Mouse (Mus musculus) liver, postnatal 0 days (tissue): ENCODE measurements at regions not wholly inside any gene's neighbourhood (a gene's known extent, or its start where the extent isn't known, plus 50 kb on each side); places are given as distances from the start of the nearest gene placed in this dataset.

Experiments
- ATAC-seq: fragments of 200-750 bp; cut with Nextera tagmentation; 2 replicates; pipeline ENCODE4 v1.8.0; 2017; ENCODE audit warnings: mild to moderate bottlenecking, moderate library complexity
- DNase-seq: peaks from one replicate; pipeline ENCODE4 v3.0.0-alpha.2; 2016
- H3K27ac ChIP-seq: fragments of 300-500 bp; sonication (generic); 2 replicates; pipeline ENCODE4 v1.5.1; 2014; ENCODE audit warnings: antibody characterized with exemption, moderate library complexity, mild to moderate bottlenecking, low read depth
- H3K27me3 ChIP-seq: fragments of 300-500 bp; sonication (generic); 2 replicates; pipeline ENCODE4 v1.6.1; 2014; ENCODE audit warnings: low read length, control low read depth, mixed read lengths; ENCODE audit not compliant: insufficient read depth
- H3K36me3 ChIP-seq: fragments of 300-500 bp; sonication (generic); replicated peaks from 2 replicates; pipeline ENCODE4 v1.6.1; 2014; ENCODE audit warnings: mild to moderate bottlenecking, control low read depth, low read length, moderate library complexity, mixed read lengths; ENCODE audit not compliant: insufficient read depth
- H3K4me1 ChIP-seq: fragments of 300-500 bp; sonication (generic); 2 replicates; pipeline ENCODE4 v1.6.1; 2014; ENCODE audit warnings: antibody characterized with exemption, mild to moderate bottlenecking, control low read depth; ENCODE audit not compliant: insufficient read depth
- H3K4me2 ChIP-seq: fragments of 300-500 bp; sonication (generic); 2 replicates; pipeline ENCODE4 v1.6.1; 2014; ENCODE audit warnings: low read depth, mild to moderate bottlenecking, low read length, moderate library complexity, mixed read lengths
- H3K4me3 ChIP-seq: fragments of 300-500 bp; sonication (generic); 2 replicates; pipeline ENCODE4 v1.5.1; 2014; ENCODE audit warnings: low read depth, low read length
- H3K9ac ChIP-seq: fragments of 300-500 bp; sonication (generic); replicated peaks from 2 replicates; pipeline ENCODE4 v1.6.1; 2014; ENCODE audit warnings: mild to moderate bottlenecking, moderate library complexity
- H3K9me3 ChIP-seq: fragments of 300-500 bp; sonication (generic); 2 replicates; pipeline ENCODE4 v1.6.1; 2016; ENCODE audit warnings: mild to moderate bottlenecking, control low read depth, low read length, mixed read lengths
- CTCF ChIP-seq: sonication (generic); IDR thresholded peaks from 2 replicates; pipeline ENCODE4 v1.5.1; 2016; ENCODE audit warnings: antibody characterized with exemption, low read depth
- EP300 ChIP-seq: IDR thresholded peaks from 2 replicates; pipeline ENCODE4 v1.6.1; 2016; ENCODE audit warnings: antibody characterized with exemption, low read depth, mild to moderate bottlenecking
- WGBS: fragments of 180-500 bp; shearing (Covaris S2); extraction: QIAGEN DNeasy Blood & Tissue Kit; methylation state at CpG from one replicate; pipeline ENCODE4 v1.1.7; 2014; ENCODE audit not compliant: insufficient replicate concordance; 5-methylcytosine and 5-hydroxymethylcytosine counted together

- Histone ChIP-seq H3K4me2 (no peak overlapping the region), H3K4me3 (no peak overlapping the region), H3K27me3 (no peaks in the 10 kb centered on the region), H3K9ac (no peak overlapping the region), H3K9me3 (peaks cover 3% of the 10 kb centered on the region; the same call in 1 of the 2 replicates), H3K27ac (no peak overlapping the region), H3K36me3 (no peaks in the 10 kb centered on the region), H3K4me1 (no peaks in the 10 kb centered on the region)
- DNase-seq, result no peak
- ATAC-seq, result no peak
- TF ChIP-seq CTCF (no peak), EP300 (no peak)
- 69% methylated on average over 5 of the region's 5 CpGs for WGBS
Observed at GRCm38 (mm10) chr4:82234443-82234842, 471.1 kb downstream of the Nfib start.

GRCm38 (mm10) chr4:82226197-82227119 lies 479.1 kb downstream of the Nfib start:
- 55% methylated on average over 6 of the region's 6 CpGs for WGBS
- ATAC-seq (no peak), DNase-seq (no peak)
- TF ChIP-seq EP300 (no peak), CTCF (no peak)
- no peaks in the 10 kb centered on the region for H3K27me3 ChIP-seq
- H3K4me2 ChIP-seq, result no peak overlapping the region
- H3K4me3 ChIP-seq, result no peak overlapping the region
- H3K9ac ChIP-seq, result no peak overlapping the region
- H3K36me3 ChIP-seq, result no peaks in the 10 kb centered on the region
- H3K9me3 ChIP-seq, result no peaks in the 10 kb centered on the region
- H3K4me1 ChIP-seq, result no peaks in the 10 kb centered on the region
- H3K27ac ChIP-seq, result no peak overlapping the region

DNA sequence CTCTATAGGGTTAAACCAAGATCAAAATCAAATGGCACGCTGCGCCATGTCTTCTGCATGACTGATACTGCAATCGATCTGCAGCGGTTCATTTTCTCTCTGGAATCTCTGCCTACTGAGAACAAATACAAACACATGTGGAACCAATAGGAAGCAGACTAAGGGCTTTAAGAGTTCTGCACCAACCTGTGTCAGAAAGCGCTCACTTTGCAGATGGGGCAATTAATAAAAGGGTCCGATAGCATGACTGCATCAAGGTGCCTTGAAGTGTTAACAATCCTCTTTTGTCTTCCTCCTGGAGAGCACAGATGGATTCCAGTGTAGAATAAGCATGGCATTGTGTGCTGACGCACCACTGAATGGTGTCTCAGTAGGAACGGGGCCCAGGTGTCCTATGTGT lies 484.8 kb downstream of the Nfib start:
- no peaks in the 10 kb centered on the region for H3K36me3 ChIP-seq
- H3K27ac ChIP-seq, result no peak overlapping the region
- H3K4me3 ChIP-seq, result no peak overlapping the region
- ATAC-seq (no peak), DNase-seq (no peak)
- no peak overlapping the region for H3K4me2 ChIP-seq
- no peak for TF ChIP-seq CTCF
- H3K9ac ChIP-seq, result no peak overlapping the region
- 91% methylated on average over 8 of the region's 8 CpGs for WGBS
- H3K27me3 ChIP-seq, result no peaks in the 10 kb centered on the region
- H3K4me1 ChIP-seq, result no peaks in the 10 kb centered on the region
- H3K9me3 ChIP-seq, result no peaks in the 10 kb centered on the region

- H3K4me1 ChIP-seq, result no peaks in the 10 kb centered on the region
- no peak overlapping the region for H3K9ac ChIP-seq
- DNase-seq (no peak), ATAC-seq (no peak)
- no peaks in the 10 kb centered on the region for H3K36me3 ChIP-seq
- H3K27ac ChIP-seq, result no peak overlapping the region
- TF ChIP-seq CTCF (no peak), EP300 (no peak)
- H3K9me3 ChIP-seq, result no peaks in the 10 kb centered on the region
- 79% methylated on average over 7 of the region's 7 CpGs for WGBS
- no peak overlapping the region for H3K4me3 ChIP-seq
- H3K4me2 ChIP-seq, result no peak overlapping the region
- H3K27me3 ChIP-seq, result no peaks in the 10 kb centered on the region
Observed at GRCm38 (mm10) chr4:82220120-82220714, 485.3 kb downstream of the Nfib start.

DNA sequence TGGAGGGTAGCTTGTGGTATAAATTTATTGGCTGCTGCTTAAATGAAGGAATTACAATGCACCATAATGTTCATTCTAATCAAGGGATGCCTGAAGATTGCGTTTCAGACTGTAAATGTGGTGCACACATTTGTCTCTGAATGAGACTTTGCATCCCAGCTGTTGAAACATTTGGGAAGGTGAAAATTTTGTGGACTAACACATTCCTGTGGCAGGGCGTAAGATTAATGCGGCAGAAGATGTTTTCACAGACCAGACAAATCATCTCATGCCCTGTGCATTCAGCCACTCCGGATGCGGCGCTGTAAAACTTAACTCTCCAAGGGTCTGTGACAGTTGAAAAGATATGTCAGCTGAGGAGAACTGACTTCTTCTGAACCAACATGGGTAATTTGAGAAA lies 486.9 kb downstream of the Nfib start:
- 86% methylated on average over 6 of the region's 6 CpGs for WGBS
- TF ChIP-seq CTCF (no peak), EP300 (no peak)
- H3K27me3 ChIP-seq, result no peaks in the 10 kb centered on the region

DNA sequence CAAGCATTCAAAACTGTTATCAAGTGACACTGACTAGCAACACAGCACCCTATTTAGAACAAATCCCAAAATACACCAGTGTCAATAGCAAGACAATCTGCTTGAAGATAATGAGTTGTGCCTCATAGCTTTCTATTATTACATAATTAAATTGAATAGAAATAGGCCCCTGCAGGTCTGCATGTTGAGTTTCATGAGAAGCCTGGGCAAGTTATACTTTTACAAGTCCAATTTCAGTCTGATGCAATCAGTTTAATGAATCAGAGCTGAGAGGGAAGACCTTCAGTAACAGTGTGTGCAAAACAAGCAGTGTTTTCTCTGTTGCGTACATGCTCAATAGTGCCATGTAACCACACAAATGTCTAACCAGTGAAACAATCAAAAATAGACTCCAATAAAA lies 498.5 kb downstream of the Nfib start:
- H3K9ac ChIP-seq, result no peak overlapping the region
- H3K9me3 ChIP-seq, result no peaks in the 10 kb centered on the region; the same call in 1 of the 2 replicates
- H3K27ac ChIP-seq, result no peak overlapping the region
- no peaks in the 10 kb centered on the region for H3K27me3 ChIP-seq
- H3K4me3 ChIP-seq, result no peak overlapping the region
- DNase-seq, result no peak
- no peak for ATAC-seq
- no peaks in the 10 kb centered on the region for H3K4me1 ChIP-seq
- 81% methylated on average over 1 of the region's 1 CpGs for WGBS
- no peaks in the 10 kb centered on the region for H3K36me3 ChIP-seq
- no peak overlapping the region for H3K4me2 ChIP-seq
- TF ChIP-seq CTCF (no peak), EP300 (no peak)

More for the DNA sequence above, 486.9 kb downstream of the Nfib start:
- H3K4me1 ChIP-seq, result no peaks in the 10 kb centered on the region
- H3K36me3 ChIP-seq, result no peaks in the 10 kb centered on the region
- no peaks in the 10 kb centered on the region for H3K9me3 ChIP-seq
- ATAC-seq (no peak), DNase-seq (no peak)
- H3K27ac ChIP-seq, result no peak overlapping the region
- H3K4me2 ChIP-seq, result no peak overlapping the region
- no peak overlapping the region for H3K9ac ChIP-seq
- no peak overlapping the region for H3K4me3 ChIP-seq
